Mouse (Mus musculus) neural tube, postnatal 0 days (tissue): ENCODE results near the gene Rps6ka3. TPM values are rescaled to one million over a fixed set of nuclear protein-coding genes. Genes with fewer than 3 reads are reported as not detected.

Experiments
- polyA plus RNA-seq: library from polyadenylated mRNA; unstranded; fragments of >200 nt; fragmentation: Nextera tagmentation; extraction: Ambion mirVana; gene quantifications from 2 replicates; pipeline ENCODE4 v1.2.1, GENCODE M21; 2015

Rps6ka3 gene
- polyA plus RNA-seq, result 3.2 TPM in 2 replicates

GRCm38 (mm10) chrX:159210007-159210406 lies at the start of gene Rps6ka3:
Gene Rps6ka3 (plus strand): TSS chrX:159210307.

GRCm38 (mm10) chrX:159371831-159372752 lies 162.0 kb downstream of the Rps6ka3 start, which contains the start of gene Eif1ax:
Gene Eif1ax (plus strand): TSS chrX:159372178.

GRCm38 (mm10) chrX:159414130-159414828 lies 204.2 kb downstream of the Rps6ka3 start, which contains the start of gene Map7d2:
Gene Map7d2 (plus strand): TSS chrX:159414572.

Other genes with a start within 250 kb of the Rps6ka3 start
- 80.2 and 92.2 TPM in 2 replicates for gene Eif1ax, start 161.9 kb downstream of the Rps6ka3 start, polyA plus RNA-seq
- gene Map7d2, start 204.3 kb downstream of the Rps6ka3 start, polyA plus RNA-seq, result 83.3 and 86.6 TPM in 2 replicates